Comparison of ENCODE assay signal across 8 mouse cellular contexts in genomic region chr2:127961802-127962433, GRCm38 (mm10).
A peak's percentile ranks its signal among the peaks of the same experiment; 100 is the strongest.
DNase-seq lines count a peak whose midpoint lies in the region; ATAC-seq lines count a peak whose summit lies in the region.
"Had no signal": no experiment of that assay in that cellular context is flagged by ENCODE, and none has a peak within 500 bp of the region (broad histone marks: within the 10 kb centered on the region; RNA-seq: fewer than 3 reads in every experiment).

No protein-coding gene starts in this region.

- ATAC-seq in kidney, embryonic 14.5 days (ENCODE audit: low FRiP score, low TSS enrichment), result no peak
- no peak for ATAC-seq in intestine, embryonic 16.5 days

- no peak overlapping the region for H3K4me2 ChIP-seq in kidney, embryonic 14.5 days (replicated peaks; ENCODE audit: low read depth, low read length)
- H3K4me2 ChIP-seq in intestine, embryonic 16.5 days (ENCODE audit: low read depth, low read length), result no peak overlapping the region
- H3K4me2 ChIP-seq: midbrain, embryonic 12.5 days had no signal

- H3K9ac ChIP-seq in kidney, embryonic 14.5 days (ENCODE audit: low read depth, low read length), result no peak overlapping the region
- H3K9ac ChIP-seq in intestine, embryonic 16.5 days (ENCODE audit: low read depth, low read length), result no peak overlapping the region
- H3K9ac ChIP-seq: midbrain, embryonic 12.5 days had no signal

- no peaks in the 10 kb centered on the region for H3K4me1 ChIP-seq in kidney, embryonic 14.5 days (ENCODE audit: control insufficient read depth, insufficient read depth, low read length)
- peaks cover 3% of the 10 kb centered on the region; the same call in 1 of the 2 replicates for H3K4me1 ChIP-seq in intestine, embryonic 16.5 days (ENCODE audit: control insufficient read depth, insufficient read depth, low read length)

- H3K4me3 ChIP-seq in kidney, embryonic 14.5 days (ENCODE audit: low read length), result no peak overlapping the region
- no peak overlapping the region for H3K4me3 ChIP-seq in intestine, embryonic 16.5 days (ENCODE audit: low read length)
- H3K4me3 ChIP-seq: midbrain, embryonic 12.5 days had no signal

- H3K9me3 ChIP-seq in kidney, embryonic 14.5 days (ENCODE audit: control insufficient read depth, low read length), result no peaks in the 10 kb centered on the region
- H3K9me3 ChIP-seq in intestine, embryonic 16.5 days (ENCODE audit: control insufficient read depth, low read length), result no peaks in the 10 kb centered on the region
- H3K9me3 ChIP-seq: midbrain, embryonic 12.5 days had no signal

- no peaks in the 10 kb centered on the region for H3K36me3 ChIP-seq in kidney, embryonic 14.5 days (ENCODE audit: control insufficient read depth, insufficient read depth, low read length)
- H3K36me3 ChIP-seq in intestine, embryonic 16.5 days (ENCODE audit: control insufficient read depth, insufficient read depth, low read length), result no peaks in the 10 kb centered on the region
- H3K36me3 ChIP-seq: midbrain, embryonic 12.5 days had no signal

- 74% methylated on average over 4 of the region's 4 CpGs for WGBS in kidney, embryonic 14.5 days
- WGBS in intestine, embryonic 16.5 days, result 56% methylated on average over 4 of the region's 4 CpGs

- intact Hi-C loops in heart, postnatal 14 days (cut with DNase I), result no loop called here
- intact Hi-C loops in left cerebral cortex, postnatal 25 days (cut with DNase I), result no loop called here

- no peak overlapping the region for H3K27ac ChIP-seq in kidney, embryonic 14.5 days (ENCODE audit: low read depth, low read length)
- H3K27ac ChIP-seq in intestine, embryonic 16.5 days (ENCODE audit: low read length), result no peak overlapping the region
- H3K27ac ChIP-seq: midbrain, embryonic 12.5 days had no signal

- H3K27me3 ChIP-seq in kidney, embryonic 14.5 days (ENCODE audit: control insufficient read depth, insufficient read depth, low read length), result no peaks in the 10 kb centered on the region
- no peaks in the 10 kb centered on the region for H3K27me3 ChIP-seq in intestine, embryonic 16.5 days (replicated peaks; ENCODE audit: control insufficient read depth, insufficient read depth, low read length)
- H3K27me3 ChIP-seq: midbrain, embryonic 12.5 days had no signal

- DNase-seq in adrenal gland, postnatal 14 days, result peak; percentile 33
- DNase-seq in cerebellum, postnatal 14 days, result peak; percentile 30 to 67
- DNase-seq in heart, postnatal 14 days, result peak; percentile 25 to 56
- peak; percentile 51 to 70 for DNase-seq in left cerebral cortex, postnatal 25 days (ENCODE audit: low spot score in 2 of 2)
- peak; percentile 48 to 59 for DNase-seq in right cerebral cortex, postnatal 36 days (ENCODE audit: low spot score in 2 of 2)
